Mouse (Mus musculus) bone marrow macrophage, adult 2 months (primary cell): ENCODE data around the gene Usp21.

Experiments used
- CTCF ChIP-seq: IDR thresholded peaks from 2 replicates; pipeline ENCODE4 v1.5.1; 2012; ENCODE audit warnings: low read depth, mild to moderate bottlenecking, low read length, moderate library complexity
- POLR2A ChIP-seq: IDR thresholded peaks from 2 replicates; pipeline ENCODE4 v1.6.1; 2012; ENCODE audit warnings: mild to moderate bottlenecking, low read depth, low read length, borderline replicate concordance

DNA sequence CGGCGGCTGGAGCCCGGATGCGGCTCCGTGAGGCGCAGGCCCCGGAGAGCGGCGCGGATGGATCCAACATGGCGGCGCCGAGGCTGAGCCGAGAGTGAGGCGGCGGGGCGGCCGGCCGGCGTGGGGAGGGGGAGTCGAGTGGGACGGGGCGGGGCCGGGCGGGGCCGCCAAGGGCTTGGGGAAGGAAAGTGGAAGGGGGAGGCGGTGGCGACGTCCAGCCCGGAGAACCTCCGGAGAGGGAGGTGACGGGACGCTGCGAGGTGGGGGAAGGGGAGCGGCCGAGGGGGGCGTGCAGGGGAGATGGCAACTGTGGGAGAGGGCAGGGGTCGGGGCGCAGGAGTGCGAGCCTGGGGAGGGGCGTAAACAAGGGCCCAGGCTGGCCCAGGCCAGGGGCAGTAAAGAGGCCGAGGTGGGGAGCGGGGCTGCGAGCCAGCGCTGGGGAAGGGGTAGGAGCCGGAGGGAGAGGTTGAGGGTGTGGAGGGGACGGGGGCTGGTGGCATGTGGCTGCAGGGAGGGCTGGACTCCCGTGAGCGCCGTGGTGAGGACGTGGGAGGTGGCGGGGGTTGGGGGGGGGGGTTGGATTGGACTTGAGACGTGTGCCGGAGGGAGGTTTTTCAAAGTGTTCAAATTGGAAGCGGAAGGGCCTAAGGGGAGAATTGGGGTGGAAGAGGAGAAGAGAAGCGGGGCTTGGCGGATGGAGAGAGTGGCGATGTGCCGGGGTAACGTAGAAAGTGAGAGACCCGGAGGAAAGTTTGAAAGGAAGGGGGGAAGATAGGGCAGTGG, 41.8 kb upstream of the Usp21 start:
- no peak for TF ChIP-seq POLR2A
- TF ChIP-seq CTCF = no peak
